Mouse (Mus musculus) natural killer cell, adult 2 months (primary cell): ENCODE results near the gene Tram2.

Experiments used
- DNase-seq, 2 experiments: peaks; one replicate each; pipeline ENCODE4 v3.0.0; 2022; ENCODE audit warnings: low spot score in 2 of 2

Gene Tram2

DNA sequence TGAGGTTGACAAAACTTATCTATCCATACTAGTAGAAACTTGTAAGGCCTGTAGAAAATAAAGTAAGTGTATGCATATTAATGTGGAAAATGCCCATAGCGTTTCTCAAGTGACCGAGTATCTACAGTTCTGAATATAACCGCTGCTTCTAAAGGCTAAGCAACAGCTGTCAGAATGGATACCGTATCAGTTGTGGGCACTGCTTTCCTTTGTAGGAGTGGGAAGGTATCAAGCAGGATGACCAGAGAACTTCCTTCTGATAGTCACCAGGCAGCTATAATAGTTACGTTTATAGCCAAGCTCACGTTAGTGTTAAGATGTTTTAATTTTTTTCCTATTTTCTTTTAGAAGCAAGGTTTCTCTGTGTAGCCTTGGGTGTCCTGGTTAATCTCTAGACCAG, 105.6 kb downstream of the Tram2 start:
- no peak for DNase-seq

DNA sequence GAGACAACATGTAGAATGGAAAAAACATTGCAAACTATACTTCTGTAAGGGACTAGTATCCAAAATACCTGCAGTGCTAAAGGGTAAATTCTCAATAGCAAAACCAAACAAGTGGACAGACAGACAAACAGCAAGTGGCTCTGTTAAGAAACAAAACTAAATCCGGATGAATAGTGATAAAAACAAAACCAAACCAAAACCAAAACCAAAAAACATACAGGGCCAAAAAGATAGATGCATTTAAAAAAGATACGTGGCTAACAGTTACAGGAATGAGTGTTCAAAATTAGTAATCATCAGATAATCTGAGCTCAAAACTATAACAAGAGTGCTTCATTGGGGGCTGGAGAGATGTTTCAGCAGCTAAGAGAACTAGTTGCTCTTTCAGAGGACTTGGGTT, 109.4 kb downstream of the Tram2 start:
- DNase-seq, result no peak

DNA sequence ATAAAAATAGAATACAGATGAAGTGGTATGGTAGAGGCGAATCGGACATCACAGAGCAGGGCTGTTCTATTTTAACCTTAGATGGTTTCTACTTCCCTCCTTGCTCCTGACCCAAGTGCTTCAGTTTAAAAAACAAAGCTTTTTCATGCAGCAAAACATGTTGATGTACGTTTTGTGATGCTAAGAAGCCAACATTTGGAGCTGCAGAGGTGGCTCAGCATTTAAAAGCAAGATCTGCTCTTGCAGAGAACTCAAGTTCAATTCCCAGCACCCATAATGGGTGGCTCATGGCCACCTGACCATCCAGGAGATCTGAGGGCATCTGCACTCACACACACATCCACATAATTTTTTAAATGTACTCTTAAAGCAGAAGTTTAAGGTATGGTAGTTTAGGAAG, 124.2 kb downstream of the Tram2 start:
- DNase-seq, result no peak

DNA sequence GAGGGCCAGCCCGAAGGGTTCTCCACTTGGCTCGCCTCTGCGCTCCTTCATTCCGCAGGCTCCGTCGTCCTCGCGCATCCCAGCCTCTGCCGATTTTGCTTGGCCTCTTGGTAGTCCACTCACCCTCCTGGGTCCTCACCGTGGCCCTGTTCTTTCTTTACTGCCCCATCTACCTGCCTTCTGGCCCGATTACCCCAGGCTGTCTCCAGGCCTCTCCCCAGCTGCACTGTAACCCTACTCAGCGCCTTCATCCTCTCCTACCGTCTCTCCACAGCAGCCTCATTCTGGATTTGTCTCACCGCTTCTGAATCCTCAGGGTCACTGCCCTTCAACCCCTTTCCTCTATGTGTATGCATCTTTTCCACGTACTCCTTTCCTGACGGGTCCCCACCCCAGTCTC, 127.2 kb downstream of the Tram2 start:
- no peak for DNase-seq

DNA sequence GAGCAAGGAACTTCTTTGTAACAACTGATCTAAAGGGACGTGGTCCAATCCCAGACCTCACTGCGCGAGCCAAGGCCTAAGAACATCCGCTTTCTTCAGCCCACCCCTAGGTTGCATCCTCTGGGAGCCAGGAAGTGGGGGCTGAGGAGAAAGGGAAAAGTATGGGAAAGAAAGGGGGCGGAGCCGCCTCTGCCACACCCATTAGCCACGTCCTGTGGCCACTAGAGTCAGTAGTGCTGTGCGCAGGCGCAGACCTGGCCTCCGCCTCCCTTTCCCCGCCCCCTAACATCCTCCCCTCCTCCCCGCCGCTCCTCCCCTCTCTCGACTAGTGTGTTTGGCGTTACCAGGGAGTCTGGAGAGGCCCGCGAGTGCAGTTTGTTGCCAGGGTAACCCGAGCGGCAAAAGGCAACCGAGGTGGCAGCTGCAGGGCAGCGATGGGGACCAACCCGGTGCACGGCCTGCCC, 127.7 kb downstream of the Tram2 start, which contains the start of gene Efhc1:
Efhc1 (plus strand) TSS at position 327 of the 464 bp plus-strand sequence.
- peak; percentile 63 to 77 for DNase-seq
